12 mouse cellular contexts compared by ENCODE assay signal in the genomic region with DNA sequence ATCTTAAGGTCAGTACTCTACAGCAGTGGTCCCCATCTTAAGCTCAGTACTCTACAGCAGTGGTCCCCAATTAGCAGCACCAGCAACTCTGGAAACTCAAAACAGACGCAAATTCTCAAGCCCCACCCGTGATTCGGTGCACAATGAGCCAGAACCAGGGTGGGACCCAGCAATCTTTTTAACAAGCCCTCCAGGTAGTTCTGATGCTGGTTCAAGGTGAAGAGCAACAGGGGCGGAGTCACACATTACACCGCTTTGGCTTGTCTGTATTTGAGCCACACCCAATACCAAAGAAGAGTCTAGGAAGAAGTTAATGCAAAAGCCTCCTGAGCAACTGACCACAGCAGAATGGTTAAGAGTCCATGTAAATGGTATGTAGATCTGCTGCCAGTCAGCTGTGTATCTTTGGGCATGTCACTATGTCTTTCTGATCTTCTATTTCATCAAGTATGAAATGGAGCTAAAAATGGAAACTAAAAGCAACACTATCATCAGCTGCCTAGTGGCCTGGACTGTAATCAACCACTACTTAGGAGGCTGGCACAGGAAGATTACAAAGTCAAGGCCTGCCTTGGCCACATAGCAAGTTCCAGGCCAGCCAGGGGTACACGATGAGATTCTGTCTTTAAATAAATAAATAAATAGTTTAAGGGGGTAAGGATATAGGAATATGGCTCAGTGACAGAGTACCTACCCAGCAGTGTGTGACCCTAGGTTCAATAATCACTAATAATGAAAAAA. TPM values are rescaled to one million over a fixed set of nuclear protein-coding genes. Genes with fewer than 3 reads are reported as not detected.
DNase-seq lines count a peak whose midpoint lies in the region; ATAC-seq and TF ChIP-seq lines count a peak whose summit lies in the region.
"Had no signal": no experiment of that assay in that cellular context is flagged by ENCODE, and none has a peak within 500 bp of the region (broad histone marks: within the 10 kb centered on the region; RNA-seq: fewer than 3 reads in every experiment).

No protein-coding gene starts in this region.

- TF ChIP-seq CTCF in liver, adult 2 months (IDR thresholded peaks at IDR 0.05; ENCODE audit: low read depth, low read length): no peak
- TF ChIP-seq CTCF in left cerebral cortex, adult 2 months (IDR thresholded peaks at IDR 0.05): no peak

- no peaks in the 10 kb centered on the region for H3K9me3 ChIP-seq in heart, embryonic 14.5 days (ENCODE audit: control insufficient read depth, low read length)
- no peaks in the 10 kb centered on the region for H3K9me3 ChIP-seq in liver, embryonic 15.5 days (replicated peaks)

- no peak overlapping the region for H3K4me2 ChIP-seq in heart, embryonic 14.5 days (ENCODE audit: low read length)
- peak overlapping the region; percentile 16 for H3K4me2 ChIP-seq in liver, embryonic 15.5 days

- intact Hi-C loops in left cerebral cortex, postnatal 25 days (cut with DNase I): loop anchor here (5.0 kb wide), 1 partner anchor 33 kb away; no protein-coding TSS in a partner anchor
- intact Hi-C loops in left cerebral cortex, adult 2 months (cut with DNase I): no loop called here

- WGBS in heart, embryonic 14.5 days: 60% methylated on average over 6 of the region's 6 CpGs
- 86% methylated on average over 6 of the region's 6 CpGs for WGBS in liver, adult 2 months
- 59% methylated on average over 6 of the region's 6 CpGs for WGBS in liver, embryonic 15.5 days (ENCODE audit: insufficient replicate concordance)

- H3K9ac ChIP-seq in heart, embryonic 14.5 days (ENCODE audit: low read length): no peak overlapping the region
- H3K9ac ChIP-seq in liver, adult 2 months (ENCODE audit: low read depth, low read length): no peak overlapping the region
- H3K9ac ChIP-seq in liver, embryonic 15.5 days: no peak overlapping the region

- no peak for TF ChIP-seq POLR2A in liver, adult 2 months (IDR thresholded peaks at IDR 0.05; ENCODE audit: extremely low read depth, insufficient read depth, low read length)

- no peaks in the 10 kb centered on the region for H3K27me3 ChIP-seq in heart, embryonic 14.5 days (ENCODE audit: control insufficient read depth, insufficient read depth, low read length)
- H3K27me3 ChIP-seq in liver, adult 2 months (ENCODE audit: control insufficient read depth, insufficient read depth, low read length): no peaks in the 10 kb centered on the region
- H3K27me3 ChIP-seq in liver, embryonic 15.5 days: no peaks in the 10 kb centered on the region

- H3K4me3 ChIP-seq in heart, embryonic 14.5 days (ENCODE audit: control insufficient read depth in 1 of 2, insufficient read depth in 1 of 2, low read depth in 1 of 2, low read length in 2 of 2): no peak overlapping the region
- H3K4me3 ChIP-seq in liver, adult 2 months (ENCODE audit: insufficient read depth, low read depth, low read length): no peak overlapping the region
- no peak overlapping the region for H3K4me3 ChIP-seq in liver, embryonic 15.5 days (replicated peaks)
- H3K4me3 ChIP-seq in left cerebral cortex, adult 2 months: no peak overlapping the region

- ATAC-seq in heart, embryonic 14.5 days (ENCODE audit: insufficient number of reproducible peaks, insufficient read depth, low FRiP score, low read depth): no peak
- peak; percentile 71 for ATAC-seq in liver, embryonic 15.5 days (ENCODE audit: insufficient read depth)
- ATAC-seq: forebrain, embryonic 14.5 days had no signal

- peak overlapping the region; percentile 14 to 84; a peak in 3 of 4 replicates for H3K27ac ChIP-seq in heart, embryonic 14.5 days (replicated peaks in 1 of 2; ENCODE audit: control insufficient read depth in 1 of 2, insufficient read depth in 1 of 2, low read depth in 2 of 2, low read length in 2 of 2)
- H3K27ac ChIP-seq in liver, adult 2 months (replicated peaks; ENCODE audit: insufficient read depth, low read depth, low read length): peak overlapping the region; percentile 27; the same call in 1 of the 2 replicates
- H3K27ac ChIP-seq in liver, embryonic 15.5 days (replicated peaks): no peak overlapping the region
- H3K27ac ChIP-seq in left cerebral cortex, adult 2 months: no peak overlapping the region; the same call in 1 of the 2 replicates

- H3K36me3 ChIP-seq in heart, embryonic 14.5 days (ENCODE audit: control insufficient read depth, insufficient read depth, low read length): no peaks in the 10 kb centered on the region
- H3K36me3 ChIP-seq in liver, adult 2 months (ENCODE audit: control insufficient read depth, insufficient read depth, low read length): peaks cover 2% of the 10 kb centered on the region; the same call in 1 of the 2 replicates
- no peaks in the 10 kb centered on the region for H3K36me3 ChIP-seq in liver, embryonic 15.5 days (replicated peaks)

- DNase-seq in heart, adult 9 months (ENCODE audit: low spot score in 2 of 2): no peak
- DNase-seq in liver, adult 2 months (ENCODE audit: extremely low read depth, low read depth, low spot score): no peak
- DNase-seq in liver (no peak), R1 (ENCODE audit: low read depth, low spot score) (peak; percentile 95)
- DNase-seq in left cerebral cortex, postnatal 25 days (ENCODE audit: low spot score in 2 of 2): no peak
- DNase-seq in left cerebral cortex, adult 2 months (ENCODE audit: extremely low spot score in 1 of 2, low spot score in 2 of 2): no peak
- DNase-seq: adrenal gland, postnatal 36 days; cerebellum, adult 2 months; spleen, adult 18-20 months had no signal

- H3K4me1 ChIP-seq in heart, embryonic 14.5 days (ENCODE audit: control insufficient read depth in 2 of 2, insufficient read depth in 2 of 2, low read length in 2 of 2): peaks cover 16 to 38% of the 10 kb centered on the region in 2 experiments
- H3K4me1 ChIP-seq in liver, adult 2 months (ENCODE audit: control insufficient read depth, insufficient read depth, low read length): peaks cover 11% of the 10 kb centered on the region
- peaks cover 26% of the 10 kb centered on the region for H3K4me1 ChIP-seq in liver, embryonic 15.5 days (replicated peaks)

- H3K79me2 ChIP-seq in liver, adult 2 months (ENCODE audit: control insufficient read depth, insufficient read depth, low read length): peaks cover 36% of the 10 kb centered on the region

RNA-seq across cellular contexts. Expression of a gene that starts 58.7 kb away (rescaled TPM):
- 98.0 and 107 TPM in 2 replicates for polyA plus RNA-seq in heart, embryonic 14.5 days (2014; fragmentation: Nextera tagmentation; extraction: Ambion mirVana)
- total RNA-seq in liver, adult 2 months (2014; rRNA removed): 66.4 and 70.7 TPM in 2 replicates
- polyA plus RNA-seq in liver, adult 2 months (2012; rRNA removed): 14.0 and 16.6 TPM in 2 replicates
- polyA plus RNA-seq in liver, embryonic 15.5 days (2015; fragmentation: Nextera tagmentation; extraction: Ambion mirVana): 8.4 and 9.6 TPM in 2 replicates
- total RNA-seq in left cerebral cortex, postnatal 25 days (2021): 100 to 1,000 TPM; 202 to 222 TPM
- total RNA-seq in left cerebral cortex, adult 2 months (2021): 100 to 1,000 TPM; 242 to 255 TPM

Comparison
In these comparisons a context has a peak if more than half of its experiments do, and no peak if none do; other contexts are left out.
1. H3K27ac ChIP-seq: peak in heart, embryonic 14.5 days (2 of 2) and liver, adult 2 months (single experiment); none in liver, embryonic 15.5 days (single experiment) and left cerebral cortex, adult 2 months (single experiment).